13 mouse cellular contexts compared by ENCODE assay signal in the genomic region with DNA sequence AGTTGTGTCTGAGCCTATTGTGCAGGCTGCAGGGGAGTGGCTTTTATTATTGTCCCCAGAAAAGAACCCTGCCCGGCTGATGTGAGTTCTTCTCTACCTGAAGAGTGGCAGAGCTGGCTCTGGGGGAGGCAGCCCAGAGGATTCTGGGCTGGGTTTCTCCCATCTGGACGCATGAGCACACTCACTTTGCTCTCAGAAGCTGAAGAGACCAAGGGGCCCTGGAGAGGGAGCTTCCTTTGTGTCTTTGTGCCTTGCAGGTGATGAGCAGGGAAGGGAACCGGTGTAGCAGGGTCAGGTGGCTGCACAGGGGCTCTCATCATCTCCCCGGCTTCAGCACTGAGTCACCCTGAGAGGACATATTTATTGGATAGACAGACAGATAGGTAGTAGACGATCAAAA. TPM values are rescaled to one million over a fixed set of nuclear protein-coding genes. Genes with fewer than 3 reads are reported as not detected.
DNase-seq lines count a peak whose midpoint lies in the region; ATAC-seq and TF ChIP-seq lines count a peak whose summit lies in the region.
"Had no signal": no experiment of that assay in that cellular context is flagged by ENCODE, and none has a peak within 500 bp of the region (broad histone marks: within the 10 kb centered on the region; RNA-seq: fewer than 3 reads in every experiment).

No protein-coding gene starts in this region.

- no peak for DNase-seq in kidney, adult 2 months
- DNase-seq in kidney, postnatal 36 days: no peak
- peak; percentile 65 for DNase-seq in thymus, postnatal 0 days (ENCODE audit: low spot score)
- DNase-seq in thymus, adult 18-20 months: no peak
- no peak for DNase-seq in adrenal gland, postnatal 14 days
- no peak for DNase-seq in hindbrain, postnatal 0 days (ENCODE audit: low spot score)
- DNase-seq: right cerebral cortex, postnatal 14 days; thymus, postnatal 36 days had no signal

- no peaks in the 10 kb centered on the region for H3K36me3 ChIP-seq in kidney, adult 2 months (ENCODE audit: control insufficient read depth, insufficient read depth, low read length)
- H3K36me3 ChIP-seq in intestine, embryonic 15.5 days: no peaks in the 10 kb centered on the region
- H3K36me3 ChIP-seq in stomach, embryonic 15.5 days: no peaks in the 10 kb centered on the region
- H3K36me3 ChIP-seq in hindbrain, postnatal 0 days (ENCODE audit: insufficient read depth, low read length): no peaks in the 10 kb centered on the region
- H3K36me3 ChIP-seq: hindbrain, embryonic 12.5 days had no signal

- H3K27me3 ChIP-seq in kidney, adult 2 months (replicated peaks; ENCODE audit: control insufficient read depth, insufficient read depth, low read length): no peaks in the 10 kb centered on the region
- no peaks in the 10 kb centered on the region for H3K27me3 ChIP-seq in intestine, embryonic 15.5 days (replicated peaks)
- no peaks in the 10 kb centered on the region for H3K27me3 ChIP-seq in stomach, embryonic 15.5 days (replicated peaks)
- no peaks in the 10 kb centered on the region for H3K27me3 ChIP-seq in hindbrain, postnatal 0 days (ENCODE audit: insufficient read depth, low read length)
- H3K27me3 ChIP-seq: hindbrain, embryonic 12.5 days; megakaryocyte, embryonic 14.5 days had no signal

- ATAC-seq in intestine, embryonic 15.5 days: peak; percentile 29; the same call in 1 of the 2 replicates
- ATAC-seq in stomach, embryonic 15.5 days (ENCODE audit: insufficient read depth, low FRiP score, low read depth): no peak
- ATAC-seq in hindbrain, postnatal 0 days: no peak

- peak overlapping the region; percentile 73 for H3K27ac ChIP-seq in kidney, adult 2 months (ENCODE audit: insufficient read depth, low read depth, low read length)
- H3K27ac ChIP-seq in intestine, embryonic 15.5 days: peak overlapping the region; percentile 48
- H3K27ac ChIP-seq in stomach, embryonic 15.5 days: peak overlapping the region; percentile 69
- no peak overlapping the region for H3K27ac ChIP-seq in hindbrain, postnatal 0 days
- H3K27ac ChIP-seq: hindbrain, embryonic 12.5 days had no signal

- 0 out of 2 replicates have a peak, but pooled peaks cover 4% of the 10 kb centered on the region for H3K4me1 ChIP-seq in kidney, adult 2 months (ENCODE audit: control insufficient read depth, insufficient read depth, low read length)
- H3K4me1 ChIP-seq in intestine, embryonic 15.5 days (replicated peaks): peaks cover 21% of the 10 kb centered on the region
- peaks cover 9% of the 10 kb centered on the region; the same call in 1 of the 2 replicates for H3K4me1 ChIP-seq in stomach, embryonic 15.5 days
- no peaks in the 10 kb centered on the region for H3K4me1 ChIP-seq in hindbrain, postnatal 0 days (ENCODE audit: insufficient read depth, low read length)

- no peak overlapping the region for H3K4me2 ChIP-seq in intestine, embryonic 15.5 days (replicated peaks)
- H3K4me2 ChIP-seq in stomach, embryonic 15.5 days: no peak overlapping the region
- H3K4me2 ChIP-seq in hindbrain, postnatal 0 days (ENCODE audit: low read depth, low read length): no peak overlapping the region
- H3K4me2 ChIP-seq: hindbrain, embryonic 12.5 days had no signal

- no peak overlapping the region for H3K9ac ChIP-seq in intestine, embryonic 15.5 days
- no peak overlapping the region for H3K9ac ChIP-seq in stomach, embryonic 15.5 days
- no peak overlapping the region for H3K9ac ChIP-seq in hindbrain, postnatal 0 days (replicated peaks; ENCODE audit: low read length)
- H3K9ac ChIP-seq: hindbrain, embryonic 12.5 days had no signal

- no peak for TF ChIP-seq POLR2A in kidney, adult 2 months (IDR thresholded peaks at IDR 0.05; ENCODE audit: low read depth, low read length)

- no peak for TF ChIP-seq CTCF in kidney, adult 2 months (conservative IDR thresholded peaks at IDR 0.05; ENCODE audit: insufficient read depth, insufficient read length, low read depth, low read length)
- TF ChIP-seq CTCF in hindbrain, postnatal 0 days (IDR thresholded peaks at IDR 0.05; ENCODE audit: low read depth): no peak

- WGBS in kidney, adult 2 months: 70% methylated on average over 5 of the region's 5 CpGs
- 25% methylated on average over 5 of the region's 5 CpGs for WGBS in intestine, embryonic 15.5 days
- 44% methylated on average over 5 of the region's 5 CpGs for WGBS in stomach, embryonic 15.5 days
- WGBS in hindbrain, postnatal 0 days: 52% methylated on average over 5 of the region's 5 CpGs

- no peak overlapping the region for H3K4me3 ChIP-seq in kidney, adult 2 months (ENCODE audit: insufficient read depth, low read depth, low read length)
- H3K4me3 ChIP-seq in intestine, embryonic 15.5 days (replicated peaks): no peak overlapping the region
- no peak overlapping the region for H3K4me3 ChIP-seq in stomach, embryonic 15.5 days (replicated peaks)
- no peak overlapping the region for H3K4me3 ChIP-seq in hindbrain, postnatal 0 days (ENCODE audit: low read length)
- H3K4me3 ChIP-seq: hindbrain, embryonic 12.5 days had no signal

- no peaks in the 10 kb centered on the region for H3K9me3 ChIP-seq in intestine, embryonic 15.5 days
- no peaks in the 10 kb centered on the region for H3K9me3 ChIP-seq in stomach, embryonic 15.5 days
- no peaks in the 10 kb centered on the region for H3K9me3 ChIP-seq in hindbrain, postnatal 0 days (ENCODE audit: low read length)
- H3K9me3 ChIP-seq: hindbrain, embryonic 12.5 days; megakaryocyte, embryonic 14.5 days had no signal

RNA-seq across cellular contexts. Expression of a gene that starts 15.9 kb away (rescaled TPM):
- 228 and 289 TPM in 2 replicates for polyA plus RNA-seq in kidney, adult 2 months (2012; rRNA removed)
- polyA plus RNA-seq in thymus, postnatal 0 days (2015; fragmentation: Nextera tagmentation; extraction: Ambion mirVana): 25.9 and 28.5 TPM in 2 replicates
- 62.6 and 63.2 TPM in 2 replicates for polyA plus RNA-seq in intestine, embryonic 15.5 days (2015; fragmentation: Nextera tagmentation; extraction: Ambion mirVana)
- polyA plus RNA-seq in stomach, embryonic 15.5 days (2015; fragmentation: Nextera tagmentation; extraction: Ambion mirVana): 59.6 and 65.3 TPM in 2 replicates
- total RNA-seq in adrenal gland, postnatal 14 days (2021): 105 and 106 TPM in 2 replicates
- total RNA-seq in hindbrain, postnatal 0 days (2014; rRNA removed): 23.7 and 24.1 TPM in 2 replicates
- polyA plus RNA-seq in hindbrain, postnatal 0 days (2015; fragmentation: Nextera tagmentation; extraction: Ambion mirVana): 23.7 and 23.8 TPM in 2 replicates
- total RNA-seq: neutrophil, adult 5-6 weeks had no signal

RNA-seq across cellular contexts. Expression of a gene that starts 40.7 kb away (rescaled TPM):
- 31.6 and 47.4 TPM in 2 replicates for polyA plus RNA-seq in kidney, adult 2 months (2012; rRNA removed)
- polyA plus RNA-seq in thymus, postnatal 0 days (2015; fragmentation: Nextera tagmentation; extraction: Ambion mirVana): 2.0 and 2.4 TPM in 2 replicates
- 19.2 and 19.6 TPM in 2 replicates for polyA plus RNA-seq in intestine, embryonic 15.5 days (2015; fragmentation: Nextera tagmentation; extraction: Ambion mirVana)
- polyA plus RNA-seq in stomach, embryonic 15.5 days (2015; fragmentation: Nextera tagmentation; extraction: Ambion mirVana): 21.8 and 22.1 TPM in 2 replicates
- 53.2 and 61.4 TPM in 2 replicates for total RNA-seq in adrenal gland, postnatal 14 days (2021)
- 89.8 and 92.2 TPM in 2 replicates for total RNA-seq in hindbrain, postnatal 0 days (2014; rRNA removed)
- 103 and 106 TPM in 2 replicates for polyA plus RNA-seq in hindbrain, postnatal 0 days (2015; fragmentation: Nextera tagmentation; extraction: Ambion mirVana)
- total RNA-seq: neutrophil, adult 5-6 weeks had no signal

RNA-seq across cellular contexts. Expression of a gene that starts 41.7 kb away (rescaled TPM):
- 147 and 174 TPM in 2 replicates for polyA plus RNA-seq in kidney, adult 2 months (2012; rRNA removed)
- polyA plus RNA-seq in thymus, postnatal 0 days (2015; fragmentation: Nextera tagmentation; extraction: Ambion mirVana): 21.0 and 24.1 TPM in 2 replicates
- 30.1 and 35.5 TPM in 2 replicates for polyA plus RNA-seq in intestine, embryonic 15.5 days (2015; fragmentation: Nextera tagmentation; extraction: Ambion mirVana)
- polyA plus RNA-seq in stomach, embryonic 15.5 days (2015; fragmentation: Nextera tagmentation; extraction: Ambion mirVana): 33.8 and 34.1 TPM in 2 replicates
- total RNA-seq in adrenal gland, postnatal 14 days (2021): 16.2 and 35.8 TPM in 2 replicates
- total RNA-seq in hindbrain, postnatal 0 days (2014; rRNA removed): 23.1 and 32.6 TPM in 2 replicates
- polyA plus RNA-seq in hindbrain, postnatal 0 days (2015; fragmentation: Nextera tagmentation; extraction: Ambion mirVana): 22.8 and 23.4 TPM in 2 replicates

RNA-seq across cellular contexts. Expression of a gene that starts 50.6 kb away (rescaled TPM):
- 88.3 and 89.2 TPM in 2 replicates for polyA plus RNA-seq in kidney, adult 2 months (2012; rRNA removed)
- 125 and 146 TPM in 2 replicates for polyA plus RNA-seq in thymus, postnatal 0 days (2015; fragmentation: Nextera tagmentation; extraction: Ambion mirVana)
- polyA plus RNA-seq in intestine, embryonic 15.5 days (2015; fragmentation: Nextera tagmentation; extraction: Ambion mirVana): 95.7 and 99.6 TPM in 2 replicates
- polyA plus RNA-seq in stomach, embryonic 15.5 days (2015; fragmentation: Nextera tagmentation; extraction: Ambion mirVana): 89.8 and 91.4 TPM in 2 replicates
- 67.4 and 79.7 TPM in 2 replicates for total RNA-seq in adrenal gland, postnatal 14 days (2021)
- 108 and 116 TPM in 2 replicates for total RNA-seq in hindbrain, postnatal 0 days (2014; rRNA removed)
- polyA plus RNA-seq in hindbrain, postnatal 0 days (2015; fragmentation: Nextera tagmentation; extraction: Ambion mirVana): 61.1 and 65.3 TPM in 2 replicates

RNA-seq across cellular contexts. Expression of a gene that starts 58.6 kb away (rescaled TPM):
- polyA plus RNA-seq in kidney, adult 2 months (2012; rRNA removed): 28.4 and 30.4 TPM in 2 replicates
- polyA plus RNA-seq in thymus, postnatal 0 days (2015; fragmentation: Nextera tagmentation; extraction: Ambion mirVana): 20.7 and 23.4 TPM in 2 replicates
- 27.8 and 28.6 TPM in 2 replicates for polyA plus RNA-seq in intestine, embryonic 15.5 days (2015; fragmentation: Nextera tagmentation; extraction: Ambion mirVana)
- 26.2 and 28.6 TPM in 2 replicates for polyA plus RNA-seq in stomach, embryonic 15.5 days (2015; fragmentation: Nextera tagmentation; extraction: Ambion mirVana)
- total RNA-seq in adrenal gland, postnatal 14 days (2021): 29.8 and 39.3 TPM in 2 replicates
- total RNA-seq in hindbrain, postnatal 0 days (2014; rRNA removed): 43.8 and 56.9 TPM in 2 replicates
- 49.5 and 52.8 TPM in 2 replicates for polyA plus RNA-seq in hindbrain, postnatal 0 days (2015; fragmentation: Nextera tagmentation; extraction: Ambion mirVana)
